Mouse (Mus musculus) spleen, adult 18-20 months (tissue): ENCODE results near the gene Gadl1.
A peak's percentile ranks its signal among the peaks of the same experiment; 100 is the strongest.
"Not testable (repeated sequence)": the region's sequence is repeated elsewhere in the genome, so short reads cannot be mapped to it uniquely, and the experiment has no call there.

Experiments
- DNase-seq, 2 experiments: peaks; one replicate each; pipeline ENCODE4 v3.0.0; 2022; ENCODE audit warnings: mixed read lengths in 2 of 2

Gene Gadl1

GRCm38 (mm10) chr9:116038275-116038674 lies 129.0 kb downstream of the Gadl1 start:
- no peak for DNase-seq

- no peak for DNase-seq
Observed at GRCm38 (mm10) chr9:116039981-116040380, 130.7 kb downstream of the Gadl1 start.

- not testable (repeated sequence) for DNase-seq
Observed at GRCm38 (mm10) chr9:116040852-116041251, 131.6 kb downstream of the Gadl1 start.

GRCm38 (mm10) chr9:116041369-116041768 lies 132.1 kb downstream of the Gadl1 start:
- no peak for DNase-seq

- DNase-seq = peak; percentile 29 to 69
Observed at GRCm38 (mm10) chr9:116041787-116042186, 132.5 kb downstream of the Gadl1 start.

GRCm38 (mm10) chr9:116049985-116050384 lies 140.7 kb downstream of the Gadl1 start:
- no peak for DNase-seq

GRCm38 (mm10) chr9:116053976-116054375 lies 144.7 kb downstream of the Gadl1 start:
- DNase-seq = no peak

GRCm38 (mm10) chr9:116058475-116058874 lies 149.2 kb downstream of the Gadl1 start:
- no peak for DNase-seq

GRCm38 (mm10) chr9:116059156-116059555 lies 149.9 kb downstream of the Gadl1 start:
- DNase-seq = peak; percentile 35 to 49

GRCm38 (mm10) chr9:116060691-116061090 lies 151.4 kb downstream of the Gadl1 start:
- peak in 1 of 2 experiments; percentile 20 for DNase-seq

- no peak for DNase-seq
Observed at GRCm38 (mm10) chr9:116064774-116065173, 155.5 kb downstream of the Gadl1 start.

- not testable (repeated sequence) for DNase-seq
Observed at GRCm38 (mm10) chr9:116071561-116071960, 162.3 kb downstream of the Gadl1 start.

- no peak for DNase-seq
Observed at GRCm38 (mm10) chr9:116076163-116076562, 166.9 kb downstream of the Gadl1 start.

- DNase-seq = no peak
Observed at GRCm38 (mm10) chr9:116076946-116077345, 167.7 kb downstream of the Gadl1 start.

- no peak for DNase-seq
Observed at GRCm38 (mm10) chr9:116077419-116077818, 168.2 kb downstream of the Gadl1 start.

- no peak for DNase-seq
Observed at GRCm38 (mm10) chr9:116081781-116082180, 172.5 kb downstream of the Gadl1 start.

GRCm38 (mm10) chr9:116083300-116083699 lies 174.0 kb downstream of the Gadl1 start:
- DNase-seq = no peak

- DNase-seq = peak; percentile 28 to 30
Observed at GRCm38 (mm10) chr9:116083726-116084323, 174.6 kb downstream of the Gadl1 start.

GRCm38 (mm10) chr9:116084324-116084931 lies 175.2 kb downstream of the Gadl1 start:
- DNase-seq = no peak

GRCm38 (mm10) chr9:116085999-116086398 lies 176.7 kb downstream of the Gadl1 start:
- no peak for DNase-seq

GRCm38 (mm10) chr9:116087263-116087662 lies 178.0 kb downstream of the Gadl1 start:
- DNase-seq = no peak

GRCm38 (mm10) chr9:116087880-116088279 lies 178.6 kb downstream of the Gadl1 start:
- peak; percentile 25 to 66 for DNase-seq

GRCm38 (mm10) chr9:116088912-116089311 lies 179.7 kb downstream of the Gadl1 start:
- peak in 1 of 2 experiments; percentile 46 for DNase-seq

GRCm38 (mm10) chr9:116090296-116090695 lies 181.0 kb downstream of the Gadl1 start:
- no peak for DNase-seq
